Mouse (Mus musculus) thymus, adult 2 months (tissue): ENCODE measurements around the gene Tnf. TPM values are rescaled to one million over a fixed set of nuclear protein-coding genes. Genes with fewer than 3 reads are reported as not detected.

Experiments
- DNase-seq: peaks from one replicate; pipeline ENCODE4 v3.0.0; 2021
- H3K27ac ChIP-seq: fragments of 200-500 bp; 2 replicates; pipeline ENCODE4 v1.5.1; 2012; ENCODE audit warnings: low read length, control low read depth; ENCODE audit not compliant: control insufficient read depth, insufficient read depth
- H3K27me3 ChIP-seq: fragments of 200-500 bp; 2 replicates; pipeline ENCODE4 v1.6.1; 2012; ENCODE audit warnings: mild to moderate bottlenecking, low read length, moderate library complexity, mixed read lengths; ENCODE audit not compliant: control insufficient read depth, insufficient read depth
- H3K36me3 ChIP-seq: fragments of 200-500 bp; 2 replicates; pipeline ENCODE4 v1.6.1; 2012; ENCODE audit warnings: mild to moderate bottlenecking, low read length, moderate library complexity; ENCODE audit not compliant: control insufficient read depth, insufficient read depth
- H3K4me1 ChIP-seq: fragments of 200-500 bp; replicated peaks from 2 replicates; pipeline ENCODE4 v1.6.1; 2012; ENCODE audit warnings: low read length; ENCODE audit not compliant: control insufficient read depth, insufficient read depth
- H3K4me3 ChIP-seq: fragments of 200-500 bp; 2 replicates; pipeline ENCODE4 v1.5.1; 2012; ENCODE audit warnings: mild to moderate bottlenecking, low read length, control low read depth, moderate library complexity; ENCODE audit not compliant: control insufficient read depth, insufficient read depth
- CTCF ChIP-seq: fragments of 200-500 bp; IDR thresholded peaks from 2 replicates; pipeline ENCODE4 v1.5.1; 2012; ENCODE audit warnings: mild to moderate bottlenecking, control low read depth, low read length, moderate library complexity, borderline replicate concordance; ENCODE audit not compliant: control insufficient read depth, poor library complexity, insufficient read depth; ENCODE audit errors: extremely low read depth
- POLR2A ChIP-seq: fragments of 200-500 bp; IDR thresholded peaks from 2 replicates; pipeline ENCODE4 v1.6.1; 2012; ENCODE audit warnings: mild to moderate bottlenecking, low read length, control low read depth, moderate library complexity; ENCODE audit not compliant: control insufficient read depth, poor library complexity, insufficient read depth; ENCODE audit errors: extremely low read depth
- WGBS: fragments of 180-500 bp; shearing (Covaris S2); methylation state at CpG from one replicate; pipeline ENCODE4 v1.1.7; 2018; 5-methylcytosine and 5-hydroxymethylcytosine counted together
- polyA plus RNA-seq: library from polyadenylated mRNA; depleted of rRNA; stranded (reverse); fragments of >200 nt; gene quantifications from 2 replicates; pipeline ENCODE4 v1.2.3, GENCODE M21; 2012

Gene Tnf
- polyA plus RNA-seq, 1 experiment = 11.4 TPM

DNA sequence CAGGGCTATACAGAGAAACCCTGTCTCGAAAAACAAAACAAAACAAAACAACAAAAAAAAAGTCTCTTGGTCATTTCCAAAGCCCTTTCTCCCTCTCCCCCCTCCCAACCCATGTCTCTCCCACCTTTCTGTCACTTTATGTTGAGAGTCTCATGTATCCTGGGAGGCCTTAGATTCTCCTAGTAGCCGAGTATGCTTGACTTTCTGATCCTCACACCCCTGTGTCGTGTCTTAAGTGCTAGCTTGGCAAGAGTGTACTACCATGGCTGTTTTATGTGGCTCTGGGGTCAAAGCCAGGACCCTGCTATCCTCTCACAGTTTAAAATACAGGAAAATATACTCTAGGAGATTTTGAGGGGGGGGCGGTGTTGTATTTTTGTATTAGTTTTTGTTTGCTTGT is 14.5 kb downstream of the Tnf start:
- Histone ChIP-seq H3K4me1 (peaks cover 53% of the 10 kb centered on the region), H3K27ac (peak overlapping the region; percentile 95), H3K36me3 (no peaks in the 10 kb centered on the region), H3K27me3 (no peaks in the 10 kb centered on the region), H3K4me3 (no peak overlapping the region)
- WGBS = 66% methylated on average over 4 of the region's 4 CpGs
- DNase-seq = no peak
- TF ChIP-seq CTCF (no peak), POLR2A (no peak)

DNA sequence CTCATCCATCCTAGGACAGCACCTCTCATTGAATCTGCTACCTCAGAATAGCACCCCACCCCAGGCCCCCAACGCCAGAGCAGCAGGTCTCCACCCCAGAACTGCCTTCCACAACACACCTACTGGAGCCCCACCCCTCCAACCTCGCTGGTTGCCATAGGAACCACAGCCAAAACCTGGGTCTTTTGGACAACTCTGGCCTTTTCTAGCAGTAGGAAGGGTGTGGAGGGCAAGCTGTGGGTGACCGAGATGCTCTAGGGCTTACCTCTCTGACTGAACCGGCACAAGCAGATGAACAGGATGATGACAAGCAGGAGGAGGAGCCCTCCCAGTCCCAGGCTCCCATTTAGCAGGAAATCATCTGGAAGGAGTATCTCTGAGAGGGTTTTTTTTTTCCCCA is 15.1 kb downstream of the Tnf start:
- Histone ChIP-seq H3K4me3 (peak overlapping the region; percentile 37), H3K27ac (peak overlapping the region; percentile 95), H3K27me3 (no peaks in the 10 kb centered on the region), H3K4me1 (peaks cover 53% of the 10 kb centered on the region), H3K36me3 (no peaks in the 10 kb centered on the region)
- WGBS = 1% methylated on average over 4 of the region's 4 CpGs
- DNase-seq = peak; percentile 72
- TF ChIP-seq CTCF (no peak), POLR2A (no peak)

DNA sequence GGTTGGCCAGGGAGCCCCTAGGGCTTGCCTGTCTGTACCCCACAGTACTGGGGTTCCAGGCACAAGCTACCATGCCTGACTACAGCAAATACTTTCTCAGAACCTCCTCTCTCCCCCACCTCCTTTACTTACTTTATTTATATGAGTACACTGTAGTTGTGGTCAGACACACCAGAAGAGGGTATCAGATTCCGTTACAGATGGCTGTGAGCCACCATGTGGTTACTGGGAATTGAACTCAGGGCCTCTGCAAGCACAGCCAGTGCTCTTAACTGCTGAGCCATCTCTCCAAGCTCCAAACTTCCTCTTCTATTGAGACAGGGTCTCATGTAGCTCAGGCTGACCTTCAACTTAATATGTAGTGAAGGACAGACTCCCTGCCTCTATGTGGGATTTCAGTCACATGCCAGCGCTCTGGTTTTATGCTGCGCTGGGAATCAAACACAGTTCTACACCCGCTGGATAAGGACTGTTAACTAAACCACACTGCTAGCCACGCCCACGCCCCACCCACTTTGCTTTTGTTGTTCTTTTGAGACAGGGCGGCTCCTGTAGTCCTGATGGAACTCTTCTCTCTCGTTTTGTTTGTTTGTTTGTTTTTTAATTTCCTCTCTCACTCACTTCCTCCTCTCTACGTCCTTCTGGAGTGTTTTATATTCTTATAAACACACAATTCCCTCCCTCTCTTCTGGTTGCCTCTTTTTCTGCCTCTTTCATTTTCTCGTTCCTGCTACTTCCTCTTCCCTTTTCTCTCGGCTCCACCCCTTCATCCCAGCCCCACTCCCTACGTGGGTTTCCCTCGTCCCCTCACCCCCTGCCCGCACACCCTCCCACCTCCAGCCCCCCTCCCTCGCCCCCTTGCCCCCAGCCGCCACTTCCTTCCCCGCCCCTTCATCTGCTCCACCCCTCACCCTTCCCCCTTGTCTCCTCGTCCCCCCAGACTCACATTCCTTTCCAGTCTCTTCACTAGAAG is 15.9 kb downstream of the Tnf start:
- TF ChIP-seq POLR2A (no peak), CTCF (no peak)
- WGBS = 2% methylated on average over 17 of the region's 18 CpGs
- H3K27me3 ChIP-seq = no peaks in the 10 kb centered on the region
- H3K4me1 ChIP-seq = peaks cover 53% of the 10 kb centered on the region
- H3K27ac ChIP-seq = peak overlapping the region; percentile 95
- H3K4me3 ChIP-seq = peak overlapping the region; percentile 37
- DNase-seq = peak; percentile 89
- H3K36me3 ChIP-seq = no peaks in the 10 kb centered on the region

DNA sequence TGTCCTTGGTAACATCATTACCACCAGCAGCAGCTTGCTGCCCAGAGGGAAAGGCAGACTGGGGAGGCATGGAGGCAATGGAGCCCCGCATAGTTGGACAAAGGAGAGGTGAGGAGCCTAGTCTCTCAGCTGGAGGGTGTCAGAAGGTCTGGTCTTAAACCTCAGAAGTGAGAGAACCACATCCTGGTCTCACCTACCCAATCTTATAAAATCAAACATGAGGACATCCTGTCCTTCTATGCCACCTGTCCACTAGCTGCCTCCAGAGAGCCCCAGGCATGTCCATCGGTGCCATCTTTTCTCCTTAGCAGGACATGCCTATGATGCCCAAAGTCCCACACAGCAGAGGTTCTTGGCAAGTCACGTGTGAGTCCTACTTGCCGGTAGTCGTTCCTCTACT is 21.7 kb downstream of the Tnf start:
- Histone ChIP-seq H3K36me3 (no peaks in the 10 kb centered on the region), H3K27me3 (no peaks in the 10 kb centered on the region), H3K4me1 (peaks cover 18% of the 10 kb centered on the region), H3K4me3 (no peak overlapping the region), H3K27ac (no peak overlapping the region)
- no peak for DNase-seq
- WGBS = 89% methylated on average over 5 of the region's 5 CpGs
- TF ChIP-seq CTCF (no peak), POLR2A (no peak)

DNA sequence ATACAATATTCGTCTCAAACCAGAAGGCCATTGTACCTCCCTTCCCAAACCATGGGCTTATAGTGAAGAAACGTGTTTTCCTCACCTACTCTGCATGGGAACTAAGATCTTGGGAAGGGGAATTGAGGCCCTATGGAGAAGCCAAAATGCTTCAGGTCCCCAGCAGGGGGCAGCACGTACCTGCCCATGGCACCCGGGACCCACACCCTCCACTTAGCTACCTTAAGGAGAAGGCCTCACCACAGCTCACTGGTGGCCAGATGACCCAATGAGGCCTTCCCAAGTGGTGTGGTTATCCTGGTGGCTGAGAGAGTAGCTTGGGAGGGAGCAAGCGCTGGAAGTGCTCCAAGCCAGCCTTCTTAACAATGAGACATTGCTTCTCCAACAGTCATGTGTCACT is 23.3 kb downstream of the Tnf start:
- Histone ChIP-seq H3K4me1 (peaks cover 18% of the 10 kb centered on the region), H3K27me3 (no peaks in the 10 kb centered on the region), H3K27ac (no peak overlapping the region), H3K4me3 (no peak overlapping the region), H3K36me3 (no peaks in the 10 kb centered on the region)
- TF ChIP-seq CTCF = peak; percentile 95
- TF ChIP-seq POLR2A = no peak
- WGBS = 15% methylated on average over 5 of the region's 5 CpGs
- DNase-seq = peak; percentile 83

DNA sequence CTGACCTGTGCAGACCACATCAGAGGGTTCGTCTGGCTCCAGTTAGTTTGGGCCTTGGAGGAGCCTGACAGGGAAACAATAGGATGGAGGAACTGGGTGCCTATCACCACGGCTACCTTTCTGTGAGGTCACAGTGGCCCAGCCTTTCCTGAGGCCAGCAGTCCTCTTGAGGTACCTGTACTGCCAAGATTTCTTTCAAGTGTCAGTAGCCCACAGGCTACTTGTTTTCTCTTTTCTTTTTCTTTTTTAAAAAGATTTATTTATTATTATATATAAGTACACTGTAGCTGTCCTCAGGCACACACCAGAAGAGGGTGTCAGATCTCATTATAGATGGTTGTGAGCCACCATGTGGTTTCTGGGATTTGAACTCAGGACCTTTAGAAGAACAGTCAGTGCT is 25.8 kb downstream of the Tnf start, which contains the start of gene Aif1:
Gene Aif1 (minus strand): TSS at position 101 of the 400 bp plus-strand sequence.
- Histone ChIP-seq H3K36me3 (no peaks in the 10 kb centered on the region), H3K27ac (no peak within 1 kb of the TSS), H3K27me3 (no peaks in the 10 kb centered on the region), H3K4me1 (peaks cover 33% of the 10 kb centered on the region), H3K4me3 (no peak within 1 kb of the TSS)
- no peak for DNase-seq
- TF ChIP-seq CTCF = no peak
- TF ChIP-seq POLR2A = no peak
- 90% methylated on average over 2 of the region's 2 CpGs for WGBS
